Mouse (Mus musculus) hindlimb bud, embryonic 11.5 days (tissue): ENCODE measurements at regions not wholly inside any gene's neighbourhood (a gene's known extent, or its start where the extent isn't known, plus 50 kb on each side); places are given as distances from the start of the nearest gene placed in this dataset.
"Not testable (repeated sequence)": the region's sequence is repeated elsewhere in the genome, so short reads cannot be mapped to it uniquely, and the experiment has no call there.

Experiments
- DNase-seq: peaks from one replicate; pipeline ENCODE4 v3.0.0-alpha.2; 2012; ENCODE audit warnings: low read depth, low spot score; ENCODE audit errors: extremely low spot score

GRCm38 (mm10) chr10:96685991-96686601 is 69.3 kb downstream of the Btg1 start:
- DNase-seq, result no peak

- DNase-seq, result no peak
These were observed 70.0 kb downstream of the Btg1 start for GRCm38 (mm10) chr10:96686659-96687440.

DNA sequence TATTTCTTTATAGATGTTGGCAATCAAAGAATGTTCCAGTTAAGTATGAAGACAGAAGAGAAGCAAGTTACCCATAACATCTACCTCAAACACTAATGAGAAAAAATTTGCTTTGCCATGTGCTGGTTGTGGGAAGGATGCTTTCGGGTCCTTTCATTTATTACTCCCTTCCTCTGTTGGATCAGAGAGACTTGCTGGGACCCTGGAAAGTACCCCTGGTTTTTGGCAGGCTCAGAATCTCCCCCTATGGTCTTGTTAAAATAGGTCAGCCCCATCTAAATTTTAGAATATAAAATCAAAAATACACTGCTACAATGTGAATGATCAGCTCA is 70.6 kb downstream of the Btg1 start:
- DNase-seq, result no peak

GRCm38 (mm10) chr10:96689976-96690867 is 73.4 kb downstream of the Btg1 start:
- DNase-seq, result no peak

- no peak for DNase-seq
These were observed 74.1 kb downstream of the Btg1 start for GRCm38 (mm10) chr10:96690868-96691302.

DNA sequence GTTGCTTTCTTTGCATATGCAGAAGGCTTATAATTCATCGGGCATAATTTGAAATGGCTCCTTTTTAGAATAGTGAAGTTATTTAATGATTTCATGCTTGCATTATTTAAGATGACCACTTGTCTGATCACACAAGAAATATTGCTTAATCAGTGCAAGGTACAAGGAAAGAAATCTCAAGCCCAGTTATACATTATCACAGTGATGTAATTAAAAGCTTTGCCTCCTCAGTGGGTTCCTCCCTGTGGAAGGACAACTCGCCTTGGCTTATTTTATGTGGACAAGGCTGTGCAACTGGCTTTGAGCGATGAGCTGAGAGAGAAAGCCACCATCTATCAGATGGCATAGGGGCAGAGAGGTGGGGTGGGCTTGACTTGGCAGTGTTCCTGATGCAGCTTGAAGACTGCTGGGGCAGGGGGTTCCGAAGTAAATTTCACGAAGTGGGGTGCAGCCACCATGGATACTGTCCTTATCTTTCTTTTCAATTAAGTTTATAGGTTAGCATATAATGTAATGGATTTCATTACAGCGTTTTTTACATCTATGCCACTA is 74.6 kb downstream of the Btg1 start:
- no peak for DNase-seq

DNA sequence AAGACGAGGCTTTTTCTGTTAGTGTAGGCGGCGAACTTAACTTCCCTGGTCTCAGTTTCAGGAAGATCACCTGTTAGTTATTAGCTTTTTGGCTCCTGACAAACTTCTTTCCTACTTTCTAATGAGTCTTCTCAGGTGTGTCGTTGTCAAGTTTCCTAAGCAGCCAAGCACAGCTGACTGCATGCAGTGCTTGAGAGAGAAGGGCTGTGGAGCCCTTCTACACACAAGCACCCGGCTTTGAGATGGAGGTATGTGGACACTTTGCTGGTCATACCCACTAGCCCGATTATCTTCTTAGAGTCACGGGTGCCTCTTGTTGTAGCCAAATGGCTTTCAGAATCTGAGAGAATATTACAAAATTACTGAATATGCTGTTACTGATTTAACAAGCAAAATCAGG is 76.0 kb downstream of the Btg1 start:
- no peak for DNase-seq

- no peak for DNase-seq
These were observed 77.0 kb downstream of the Btg1 start for GRCm38 (mm10) chr10:96693766-96694165.

DNA sequence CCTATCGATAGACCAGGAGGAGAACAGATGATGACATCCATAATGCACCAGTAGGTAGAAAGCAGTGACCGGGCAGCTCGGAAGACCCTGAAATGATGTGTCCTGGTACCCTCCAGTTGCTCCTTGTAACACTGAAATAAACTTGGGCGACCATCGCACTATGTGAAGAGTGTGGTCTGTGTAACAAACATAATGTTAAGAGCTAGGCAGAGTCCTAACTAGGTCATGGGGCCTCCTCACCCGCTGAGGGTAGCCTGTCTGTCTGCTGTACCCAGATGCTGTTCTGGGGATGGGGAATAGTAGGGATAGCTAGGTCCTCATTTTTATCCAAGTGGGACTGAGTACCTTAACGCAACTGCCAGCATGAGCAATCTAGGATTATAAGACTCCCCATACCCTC is 79.8 kb downstream of the Btg1 start:
- no peak for DNase-seq

- no peak for DNase-seq
These were observed 81.0 kb downstream of the Btg1 start for GRCm38 (mm10) chr10:96697781-96698180.

DNA sequence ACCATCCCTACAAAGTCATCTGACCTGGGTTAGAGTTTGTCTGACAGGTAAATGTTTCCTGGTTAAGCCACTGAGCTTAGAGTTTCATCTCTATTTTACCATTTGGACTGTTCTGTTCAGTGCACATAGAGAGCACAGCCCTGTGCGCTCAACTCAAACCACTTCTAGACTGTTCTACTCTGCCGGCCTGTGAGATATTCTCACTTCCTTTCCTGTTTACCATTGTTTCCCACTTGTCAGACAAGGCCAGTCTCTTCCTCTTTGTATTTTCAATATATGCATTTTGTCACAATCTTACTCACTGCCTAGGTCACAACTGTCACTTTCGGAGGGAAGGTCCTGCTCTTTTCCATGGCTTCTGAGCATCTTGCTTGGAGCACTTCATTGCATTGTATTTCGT is 89.8 kb downstream of the Btg1 start:
- no peak for DNase-seq

DNA sequence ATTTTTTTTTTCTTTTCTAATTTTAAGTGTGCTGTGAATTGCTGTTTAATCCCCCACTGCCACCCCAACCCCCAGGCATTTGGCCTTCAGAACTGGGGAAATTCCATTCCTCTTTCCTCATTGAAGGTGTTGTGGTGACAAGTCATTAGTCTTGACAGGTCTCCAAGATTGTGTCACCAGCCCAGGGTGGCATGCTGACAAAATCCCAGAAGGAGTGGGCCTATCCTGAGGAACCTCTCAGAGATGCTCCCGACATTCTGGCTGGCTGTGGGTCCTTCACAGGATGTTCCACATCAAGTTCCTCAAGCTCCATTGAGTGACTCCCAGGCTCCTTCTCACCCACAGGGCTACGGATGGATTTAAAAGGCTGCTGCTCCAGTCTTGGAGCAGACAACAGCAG is 91.7 kb downstream of the Btg1 start:
- DNase-seq, result no peak

DNA sequence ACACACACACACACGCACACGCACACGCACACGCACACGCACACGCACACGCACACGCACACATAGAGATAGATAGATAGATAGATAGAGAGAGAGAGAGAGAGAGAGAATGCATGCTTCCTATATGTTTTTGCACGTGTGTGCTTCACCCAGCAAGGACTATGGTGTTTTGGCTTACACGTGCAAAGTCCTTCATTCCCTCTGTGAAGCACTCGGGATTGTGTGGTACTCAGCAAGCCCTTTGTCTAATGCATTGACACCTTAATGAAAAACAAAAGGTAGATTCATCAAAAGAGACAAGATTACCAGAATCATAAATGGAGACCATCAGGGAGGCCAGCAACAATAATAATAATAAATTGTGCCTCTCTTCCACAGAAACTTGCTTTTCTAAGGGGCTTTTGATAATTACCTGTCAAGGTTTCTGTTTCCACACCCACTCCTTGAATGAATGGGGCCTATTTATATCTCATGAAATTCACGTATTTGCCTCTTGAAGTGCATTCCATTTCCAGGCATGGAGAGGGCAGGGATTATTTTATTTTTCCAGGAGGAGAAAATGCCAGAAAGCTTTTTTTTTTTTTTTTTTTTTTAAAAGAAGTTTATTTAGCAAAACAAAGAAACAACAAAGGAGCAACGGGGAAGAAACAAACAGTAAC is 93.0 kb downstream of the Btg1 start:
- no peak for DNase-seq

DNA sequence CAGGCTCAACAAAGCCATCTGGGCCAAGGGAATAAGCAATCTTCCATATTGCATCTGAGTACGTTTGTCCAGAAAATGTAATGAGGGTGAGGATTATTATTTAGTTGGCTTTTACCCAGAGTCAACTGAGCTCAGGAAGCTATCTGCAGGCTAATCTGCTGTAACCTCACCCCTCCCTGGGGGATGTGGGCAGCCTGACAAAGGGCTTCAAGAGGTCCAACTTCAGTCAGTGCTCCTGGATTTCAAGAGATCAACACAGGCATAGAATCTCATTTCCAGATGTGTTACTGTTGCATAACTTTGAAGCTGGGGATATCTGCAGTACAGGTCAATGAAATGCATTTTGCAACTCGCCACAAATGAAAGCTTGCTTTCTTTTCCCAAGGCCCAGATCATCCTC is 95.2 kb downstream of the Btg1 start:
- no peak for DNase-seq

GRCm38 (mm10) chr10:96714702-96715101 is 97.9 kb downstream of the Btg1 start:
- DNase-seq, result no peak

DNA sequence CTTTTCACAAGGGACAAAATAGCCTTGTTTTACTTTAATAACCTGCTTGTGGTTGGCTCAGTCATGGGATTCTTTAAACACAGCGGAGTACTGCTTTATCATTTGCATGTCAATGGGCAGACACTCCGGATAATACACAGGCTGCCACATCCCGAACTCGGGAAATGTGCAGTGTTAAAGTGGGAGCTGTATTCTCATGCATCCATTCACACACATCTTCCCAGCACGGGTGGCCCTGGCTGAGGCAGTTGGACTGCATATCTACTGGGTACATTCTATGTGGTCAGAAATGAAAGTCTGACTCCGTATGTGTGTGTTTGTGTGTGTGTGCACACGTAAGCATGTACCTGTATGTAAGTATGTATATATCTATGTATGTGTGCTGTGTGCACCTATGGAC is 100.5 kb downstream of the Btg1 start:
- no peak for DNase-seq

DNA sequence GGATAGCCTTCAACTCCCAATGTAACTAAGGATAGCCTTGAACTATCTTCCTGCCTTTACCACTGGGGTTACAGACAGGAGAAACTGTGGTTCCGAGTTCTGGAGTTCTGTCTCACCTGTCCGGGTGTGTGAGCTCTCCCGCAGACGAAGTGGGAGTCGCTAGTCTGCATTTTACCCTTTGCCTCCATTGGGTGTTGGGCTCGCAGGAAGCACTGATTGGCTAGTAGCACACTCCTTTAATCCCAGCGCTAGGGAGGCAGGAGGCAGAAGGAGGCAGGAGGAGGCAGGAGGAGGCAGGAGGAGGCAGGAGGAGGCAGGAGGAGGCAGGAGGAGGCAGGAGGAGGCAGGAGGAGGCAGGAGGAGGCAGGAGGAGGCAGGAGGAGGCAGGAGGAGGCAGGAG is 101.9 kb downstream of the Btg1 start:
- DNase-seq, result not testable (repeated sequence)

DNA sequence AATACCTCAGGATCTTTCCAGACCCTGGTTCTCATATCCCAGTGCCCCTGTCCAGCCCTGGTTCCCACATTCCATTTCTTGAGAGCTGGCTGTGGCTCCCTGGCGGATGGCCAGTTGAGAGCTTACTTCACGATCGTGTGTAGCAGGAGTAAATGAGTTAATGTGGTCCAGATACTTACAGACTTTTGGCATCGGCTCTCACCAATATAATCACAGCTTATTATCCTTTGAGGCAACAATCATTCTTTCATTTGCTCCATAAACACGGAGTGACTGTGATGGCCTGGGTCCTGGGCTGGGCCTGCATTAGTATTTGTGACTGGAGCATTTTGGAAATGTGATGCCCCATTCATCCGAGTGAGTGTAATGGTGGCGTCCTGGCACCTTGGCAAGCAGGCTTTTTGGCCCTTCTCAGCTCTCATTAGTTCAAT is 103.5 kb downstream of the Btg1 start:
- no peak for DNase-seq

GRCm38 (mm10) chr10:96720956-96721688 is 104.3 kb downstream of the Btg1 start:
- DNase-seq, result no peak

DNA sequence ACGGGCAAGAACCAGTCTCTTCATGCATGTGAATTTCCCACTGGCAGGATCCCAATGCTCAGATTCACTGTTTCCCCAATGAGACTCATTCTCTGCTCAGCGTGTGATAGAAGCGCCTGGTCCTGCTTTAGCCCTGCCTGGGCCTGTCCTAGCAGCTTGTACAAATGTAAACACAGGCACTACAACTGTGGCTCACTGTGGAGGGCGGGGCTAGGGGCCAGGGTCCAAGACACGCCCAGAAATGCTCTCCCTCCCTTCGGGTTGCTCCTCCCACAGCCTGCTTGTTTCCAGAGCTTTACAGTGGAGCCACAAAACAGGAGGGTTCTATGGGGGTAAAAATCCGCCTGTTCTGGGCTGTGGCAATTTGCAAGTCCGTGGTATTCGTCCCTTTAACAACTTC is 105.7 kb downstream of the Btg1 start:
- DNase-seq, result peak; percentile 14
